ENCODE assay signal across 28 mouse cellular contexts in the genomic region with DNA sequence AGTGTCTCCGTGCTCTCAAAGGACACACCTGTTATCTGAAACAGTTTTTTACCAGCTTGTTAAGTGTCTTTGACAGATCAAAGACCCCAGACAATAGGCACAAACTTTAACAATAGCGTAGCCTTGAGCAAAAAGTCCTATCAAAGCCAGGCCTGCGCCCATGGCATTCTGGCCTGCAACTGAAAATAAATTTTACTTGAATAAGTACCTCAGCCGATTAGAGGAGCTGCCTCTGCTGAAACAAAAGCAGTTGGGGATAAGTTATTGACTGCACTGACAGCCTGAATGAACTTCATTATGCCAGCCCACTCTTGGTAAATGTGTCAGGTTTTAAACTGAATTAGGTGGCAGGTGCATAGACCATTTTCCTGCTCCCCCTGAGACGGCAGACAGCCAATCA. TPM values are rescaled to one million over a fixed set of nuclear protein-coding genes. Genes with fewer than 3 reads are reported as not detected.
DNase-seq lines count a peak whose midpoint lies in the region; TF ChIP-seq lines count a peak whose summit lies in the region.
"Had no signal": no experiment of that assay in that cellular context is flagged by ENCODE, and none has a peak within 500 bp of the region (broad histone marks: within the 10 kb centered on the region; RNA-seq: fewer than 3 reads in every experiment).

No protein-coding gene starts in this region.

- peak overlapping the region; percentile 85 for H3K27ac ChIP-seq in thymus, adult 2 months (ENCODE audit: control insufficient read depth, insufficient read depth, low read length)
- H3K27ac ChIP-seq: embryonic facial prominence, embryonic 10.5 days; heart, adult 2 months; hindbrain, embryonic 14.5 days; limb, embryonic 15.5 days; liver, embryonic 14.5 days; stomach, embryonic 15.5 days had no signal

- no peak for TF ChIP-seq CTCF in thymus, adult 2 months (IDR thresholded peaks at IDR 0.05; ENCODE audit: borderline replicate concordance, control insufficient read depth, extremely low read depth, insufficient read depth, low read length, poor library complexity)

- DNase-seq in heart, adult 11 months, result peak; percentile 76
- no peak for DNase-seq in heart, adult 8-10 months (ENCODE audit: low spot score)
- no peak for DNase-seq in thymus, adult 2 months
- DNase-seq in thymus, adult 18-20 months, result no peak
- peak; percentile 53 for DNase-seq in thymus, postnatal 0 days (ENCODE audit: low spot score)
- DNase-seq in kidney, adult 11 months, result no peak
- no peak for DNase-seq in spleen, adult 18-20 months
- DNase-seq: adrenal gland, postnatal 10 days; cerebellum, adult 8-10 months; gastrocnemius, postnatal 25 days; heart, adult 2 months; kidney, adult 8-10 months; kidney, postnatal 10 days; left cerebral cortex, postnatal 4 days; lung, embryonic 14.5 days; midbrain, embryonic 14.5 days had no signal

- no peak for TF ChIP-seq POLR2A in thymus, adult 2 months (IDR thresholded peaks at IDR 0.05; ENCODE audit: control insufficient read depth, extremely low read depth, insufficient read depth, low read length, poor library complexity)

- H3K27me3 ChIP-seq in thymus, adult 2 months (ENCODE audit: control insufficient read depth, insufficient read depth, low read length), result no peaks in the 10 kb centered on the region
- H3K27me3 ChIP-seq: limb, embryonic 15.5 days; stomach, embryonic 15.5 days had no signal

- 35% methylated on average over 5 of the region's 5 CpGs for WGBS in thymus, adult 2 months

- no peaks in the 10 kb centered on the region for H3K36me3 ChIP-seq in thymus, adult 2 months (ENCODE audit: control insufficient read depth, insufficient read depth, low read length)
- H3K36me3 ChIP-seq: embryonic facial prominence, embryonic 10.5 days; limb, embryonic 15.5 days; stomach, embryonic 15.5 days had no signal

- H3K4me3 ChIP-seq in thymus, adult 2 months (ENCODE audit: control insufficient read depth, insufficient read depth, low read length), result no peak overlapping the region
- H3K4me3 ChIP-seq: embryonic facial prominence, embryonic 10.5 days; heart, adult 2 months; limb, embryonic 15.5 days; stomach, embryonic 15.5 days had no signal

- H3K4me1 ChIP-seq in thymus, adult 2 months (replicated peaks; ENCODE audit: control insufficient read depth, insufficient read depth, low read length), result peaks cover 24% of the 10 kb centered on the region
- H3K4me1 ChIP-seq: embryonic facial prominence, embryonic 10.5 days; limb, embryonic 15.5 days; stomach, embryonic 15.5 days had no signal

RNA-seq across cellular contexts. Expression of gene Olig3, which starts 15.9 kb away (rescaled TPM):
- total RNA-seq in heart, adult 8-10 months (2022), result not detected
- polyA plus RNA-seq in thymus, adult 2 months (2012; rRNA removed), result 3.9 and 4.3 TPM in 2 replicates
- polyA plus RNA-seq in thymus, postnatal 0 days (2015; fragmentation: Nextera tagmentation; extraction: Ambion mirVana), result 0.09 and 0.29 TPM in 2 replicates
- total RNA-seq: adrenal gland, postnatal 10 days; gastrocnemius, postnatal 25 days; heart, adult 2 months; heart, postnatal 25 days; layer of hippocampus, postnatal 14 days; left cerebral cortex, adult 8-10 months; left cerebral cortex, postnatal 4 days; megakaryocyte, adult 5-6 weeks had no signal
- polyA plus RNA-seq: C2C12; heart, adult 2 months; heart, embryonic 14.5 days; intestine, embryonic 14.5 days; limb, embryonic 15.5 days; liver, embryonic 14.5 days; lung, embryonic 14.5 days had no signal

Comparison
In these comparisons a context has a peak if more than half of its experiments do, and no peak if none do; other contexts are left out.
1. DNase-seq: peak in heart, adult 11 months (single experiment) and thymus, postnatal 0 days (single experiment); none in heart, adult 8-10 months (single experiment), thymus, adult 2 months (single experiment), thymus, adult 18-20 months (0 of 2), kidney, adult 11 months (single experiment) and spleen, adult 18-20 months (0 of 2).